Mouse (Mus musculus) macrophage (primary cell): ENCODE measurements around the gene Fbxl13. TPM values are rescaled to one million over a fixed set of nuclear protein-coding genes. Genes with fewer than 3 reads are reported as not detected.

ENCODE experiments used
- H3K27ac ChIP-seq: fragments of 350-480 bp; formaldehyde crosslinking; 2 replicates; pipeline ENCODE4 v1.9.0; 2021
- H3K36me3 ChIP-seq: fragments of 350-480 bp; formaldehyde crosslinking; 2 replicates; pipeline ENCODE4 v1.9.0; 2021; ENCODE audit errors: inconsistent target
- H3K4me3 ChIP-seq: fragments of 350-480 bp; formaldehyde crosslinking; 2 replicates; pipeline ENCODE4 v1.9.0; 2021; ENCODE audit errors: inconsistent target
- H3K79me2 ChIP-seq: fragments of 350-480 bp; formaldehyde crosslinking; 2 replicates; pipeline ENCODE4 v1.9.0; 2021; ENCODE audit errors: inconsistent target
- WGBS: methylation state at CpG from one replicate; pipeline ENCODE4 v1.1.7; 2026; ENCODE audit warnings: inconsistent platforms; ENCODE audit not compliant: missing documents; 5-methylcytosine and 5-hydroxymethylcytosine counted together
- polyA plus RNA-seq: library from polyadenylated mRNA; stranded (reverse); fragments of 250-400 nt; gene quantifications from 3 replicates; pipeline ENCODE4 v1.2.4, GENCODE M21; 2018; ENCODE audit warnings: inconsistent platforms

Fbxl13 gene
- polyA plus RNA-seq, 1 experiment from 2014 or later: not detected

- Histone ChIP-seq H3K79me2 (no peaks in the 10 kb centered on the region), H3K36me3 (no peaks in the 10 kb centered on the region), H3K27ac (no peak overlapping the region), H3K4me3 (no peak overlapping the region)
- WGBS: 90% methylated on average over 13 of the region's 13 CpGs
These were observed 142.4 kb downstream of the Fbxl13 start for GRCm38 (mm10) chr5:21502936-21503610.

- H3K79me2 ChIP-seq: no peaks in the 10 kb centered on the region
These were observed 144.5 kb downstream of the Fbxl13 start for GRCm38 (mm10) chr5:21500941-21501340.

GRCm38 (mm10) chr5:21500133-21500532, 145.3 kb downstream of the Fbxl13 start:
- Histone ChIP-seq H3K79me2 (no peaks in the 10 kb centered on the region), H3K4me3 (no peak overlapping the region), H3K27ac (no peak overlapping the region), H3K36me3 (no peaks in the 10 kb centered on the region)
- 96% methylated on average over 10 of the region's 10 CpGs for WGBS

More at GRCm38 (mm10) chr5:21500941-21501340, 144.5 kb downstream of the Fbxl13 start:
- Histone ChIP-seq H3K27ac (no peak overlapping the region), H3K36me3 (no peaks in the 10 kb centered on the region), H3K4me3 (no peak overlapping the region)
- WGBS: 91% methylated on average over 2 of the region's 2 CpGs

- no peak overlapping the region for H3K27ac ChIP-seq
- 95% methylated on average over 11 of the region's 11 CpGs for WGBS
These were observed 146.5 kb downstream of the Fbxl13 start for GRCm38 (mm10) chr5:21498925-21499324.

GRCm38 (mm10) chr5:21498490-21498889, 146.9 kb downstream of the Fbxl13 start:
- H3K79me2 ChIP-seq: no peaks in the 10 kb centered on the region
- H3K4me3 ChIP-seq: no peak overlapping the region
- no peak overlapping the region for H3K27ac ChIP-seq
- WGBS: 100% methylated on average over 2 of the region's 2 CpGs
- H3K36me3 ChIP-seq: no peaks in the 10 kb centered on the region

More at GRCm38 (mm10) chr5:21498925-21499324, 146.5 kb downstream of the Fbxl13 start:
- H3K79me2 ChIP-seq: no peaks in the 10 kb centered on the region
- H3K36me3 ChIP-seq: no peaks in the 10 kb centered on the region
- H3K4me3 ChIP-seq: no peak overlapping the region

- Histone ChIP-seq H3K36me3 (no peaks in the 10 kb centered on the region), H3K27ac (no peak overlapping the region), H3K79me2 (no peaks in the 10 kb centered on the region), H3K4me3 (no peak overlapping the region)
- 93% methylated on average over 3 of the region's 3 CpGs for WGBS
These were observed 148.6 kb downstream of the Fbxl13 start for GRCm38 (mm10) chr5:21496881-21497280.

- Histone ChIP-seq H3K36me3 (no peaks in the 10 kb centered on the region), H3K79me2 (no peaks in the 10 kb centered on the region), H3K27ac (no peak overlapping the region), H3K4me3 (no peak overlapping the region)
- 64% methylated on average over 5 of the region's 6 CpGs for WGBS
These were observed 149.1 kb downstream of the Fbxl13 start for GRCm38 (mm10) chr5:21496321-21496720.

- no peak overlapping the region for H3K4me3 ChIP-seq
- H3K27ac ChIP-seq: no peak overlapping the region
- H3K36me3 ChIP-seq: no peaks in the 10 kb centered on the region
- H3K79me2 ChIP-seq: no peaks in the 10 kb centered on the region
- 73% methylated on average over 3 of the region's 3 CpGs for WGBS
These were observed 150.7 kb downstream of the Fbxl13 start for GRCm38 (mm10) chr5:21494781-21495180.

GRCm38 (mm10) chr5:21493294-21493999, 152.0 kb downstream of the Fbxl13 start:
- H3K36me3 ChIP-seq: no peaks in the 10 kb centered on the region
- H3K79me2 ChIP-seq: no peaks in the 10 kb centered on the region
- H3K27ac ChIP-seq: no peak overlapping the region
- WGBS: 90% methylated on average over 8 of the region's 8 CpGs
- no peak overlapping the region for H3K4me3 ChIP-seq

GRCm38 (mm10) chr5:21492213-21492612, 153.2 kb downstream of the Fbxl13 start:
- H3K36me3 ChIP-seq: no peaks in the 10 kb centered on the region
- 98% methylated on average over 3 of the region's 3 CpGs for WGBS

GRCm38 (mm10) chr5:21491469-21491868, 154.0 kb downstream of the Fbxl13 start:
- Histone ChIP-seq H3K79me2 (no peaks in the 10 kb centered on the region), H3K4me3 (no peak overlapping the region), H3K27ac (no peak overlapping the region), H3K36me3 (no peaks in the 10 kb centered on the region)
- WGBS: 97% methylated on average over 2 of the region's 2 CpGs

More at GRCm38 (mm10) chr5:21492213-21492612, 153.2 kb downstream of the Fbxl13 start:
- Histone ChIP-seq H3K27ac (no peak overlapping the region), H3K79me2 (no peaks in the 10 kb centered on the region), H3K4me3 (no peak overlapping the region)

- no peak overlapping the region for H3K27ac ChIP-seq
- WGBS: 100% methylated on average over 4 of the region's 4 CpGs
- no peaks in the 10 kb centered on the region for H3K79me2 ChIP-seq
- H3K4me3 ChIP-seq: no peak overlapping the region
- no peaks in the 10 kb centered on the region for H3K36me3 ChIP-seq
These were observed 156.3 kb downstream of the Fbxl13 start for GRCm38 (mm10) chr5:21489135-21489534.

- H3K36me3 ChIP-seq: no peaks in the 10 kb centered on the region
- H3K79me2 ChIP-seq: no peaks in the 10 kb centered on the region
- no peak overlapping the region for H3K27ac ChIP-seq
- no peak overlapping the region for H3K4me3 ChIP-seq
- WGBS: 85% methylated on average over 5 of the region's 5 CpGs
These were observed 156.9 kb downstream of the Fbxl13 start for GRCm38 (mm10) chr5:21488506-21488905.

- H3K79me2 ChIP-seq: no peaks in the 10 kb centered on the region
- H3K36me3 ChIP-seq: no peaks in the 10 kb centered on the region
- no peak overlapping the region for H3K4me3 ChIP-seq
- no peak overlapping the region for H3K27ac ChIP-seq
- 94% methylated on average over 3 of the region's 3 CpGs for WGBS
These were observed 157.7 kb downstream of the Fbxl13 start for GRCm38 (mm10) chr5:21487716-21488115.

- no peak overlapping the region for H3K4me3 ChIP-seq
- no peaks in the 10 kb centered on the region for H3K79me2 ChIP-seq
- 100% methylated on average over 3 of the region's 3 CpGs for WGBS
- H3K36me3 ChIP-seq: no peaks in the 10 kb centered on the region
- H3K27ac ChIP-seq: no peak overlapping the region
These were observed 158.1 kb downstream of the Fbxl13 start for GRCm38 (mm10) chr5:21487306-21487705.
